Mouse (Mus musculus) embryonic fibroblast, embryonic 13.5 days (primary cell): ENCODE measurements around the gene Pde4d.

Experiments used
- CTCF ChIP-seq: IDR thresholded peaks from 2 replicates; pipeline ENCODE4 v1.5.1; 2011; ENCODE audit warnings: mild to moderate bottlenecking, control low read depth, low read length, moderate library complexity, borderline replicate concordance; ENCODE audit not compliant: insufficient read depth
- POLR2A ChIP-seq: IDR thresholded peaks from 2 replicates; pipeline ENCODE4 v1.6.1; 2011; ENCODE audit warnings: low read depth, mild to moderate bottlenecking, control low read depth, low read length, moderate library complexity

DNA sequence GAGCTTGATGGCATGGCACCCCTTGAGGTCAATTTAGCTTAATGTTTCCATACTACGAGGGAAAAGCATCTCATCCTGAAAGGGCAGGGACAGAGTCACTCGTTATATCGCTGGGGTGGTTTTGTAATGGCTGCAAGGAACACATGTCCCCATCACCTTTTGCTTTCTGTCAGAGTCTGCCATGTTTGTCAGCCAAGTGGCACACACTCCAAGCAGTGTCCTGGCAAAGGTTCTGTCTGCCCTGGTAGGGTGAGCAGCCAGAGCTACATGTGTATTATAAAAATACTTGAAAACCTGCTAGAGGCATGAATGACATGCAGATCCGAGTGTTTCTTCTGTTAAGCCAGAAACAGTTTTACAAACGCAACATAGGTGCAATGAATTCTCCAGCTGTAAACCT is 1535.7 kb downstream of the Pde4d start:
- no peak for TF ChIP-seq POLR2A
- TF ChIP-seq CTCF, result no peak
